Mouse (Mus musculus) liver, embryonic 12.5 days (tissue): ENCODE results near the gene Hmgb2. TPM values are rescaled to one million over a fixed set of nuclear protein-coding genes. Genes with fewer than 3 reads are reported as not detected.
"Not testable (repeated sequence)": the region's sequence is repeated elsewhere in the genome, so short reads cannot be mapped to it uniquely, and the experiment has no call there.

Experiments
- ATAC-seq: fragments of 200-750 bp; cut with Nextera tagmentation; 2 replicates; pipeline ENCODE4 v1.8.0; 2017; ENCODE audit warnings: moderate number of reproducible peaks, mild to moderate bottlenecking, moderate library complexity
- H3K27ac ChIP-seq: fragments of 300-500 bp; sonication (generic); 2 replicates; pipeline ENCODE4 v1.5.1; 2016; ENCODE audit warnings: mild to moderate bottlenecking
- H3K27me3 ChIP-seq: fragments of 300-500 bp; sonication (generic); replicated peaks from 2 replicates; pipeline ENCODE4 v1.6.1; 2016; ENCODE audit warnings: mild to moderate bottlenecking, moderate library complexity
- H3K36me3 ChIP-seq: fragments of 300-500 bp; sonication (generic); 2 replicates; pipeline ENCODE4 v1.6.1; 2016; ENCODE audit warnings: mild to moderate bottlenecking, moderate library complexity
- H3K4me1 ChIP-seq: fragments of 300-500 bp; sonication (generic); 2 replicates; pipeline ENCODE4 v1.6.1; 2016
- H3K4me2 ChIP-seq: fragments of 300-500 bp; sonication (generic); 2 replicates; pipeline ENCODE4 v1.6.1; 2016; ENCODE audit warnings: mild to moderate bottlenecking, moderate library complexity
- H3K4me3 ChIP-seq: fragments of 300-500 bp; sonication (generic); 2 replicates; pipeline ENCODE4 v1.5.1; 2016; ENCODE audit warnings: mild to moderate bottlenecking, moderate library complexity
- H3K9ac ChIP-seq: fragments of 300-500 bp; sonication (generic); 2 replicates; pipeline ENCODE4 v1.6.1; 2016; ENCODE audit warnings: mild to moderate bottlenecking, moderate library complexity
- H3K9me3 ChIP-seq: fragments of 300-500 bp; sonication (generic); replicated peaks from 2 replicates; pipeline ENCODE4 v1.6.1; 2016; ENCODE audit warnings: mild to moderate bottlenecking, moderate library complexity
- WGBS: fragments of 180-500 bp; shearing (Covaris S2); methylation state at CpG from one replicate; pipeline ENCODE4 v1.1.7; 2016; ENCODE audit not compliant: insufficient replicate concordance; 5-methylcytosine and 5-hydroxymethylcytosine counted together
- polyA plus RNA-seq: library from polyadenylated mRNA; unstranded; fragments of >200 nt; fragmentation: Nextera tagmentation; extraction: Ambion mirVana; gene quantifications from 2 replicates; pipeline ENCODE4 v1.2.1, GENCODE M21; 2016

Gene Hmgb2
- polyA plus RNA-seq, 1 experiment from 2014 or later = 380 TPM

DNA sequence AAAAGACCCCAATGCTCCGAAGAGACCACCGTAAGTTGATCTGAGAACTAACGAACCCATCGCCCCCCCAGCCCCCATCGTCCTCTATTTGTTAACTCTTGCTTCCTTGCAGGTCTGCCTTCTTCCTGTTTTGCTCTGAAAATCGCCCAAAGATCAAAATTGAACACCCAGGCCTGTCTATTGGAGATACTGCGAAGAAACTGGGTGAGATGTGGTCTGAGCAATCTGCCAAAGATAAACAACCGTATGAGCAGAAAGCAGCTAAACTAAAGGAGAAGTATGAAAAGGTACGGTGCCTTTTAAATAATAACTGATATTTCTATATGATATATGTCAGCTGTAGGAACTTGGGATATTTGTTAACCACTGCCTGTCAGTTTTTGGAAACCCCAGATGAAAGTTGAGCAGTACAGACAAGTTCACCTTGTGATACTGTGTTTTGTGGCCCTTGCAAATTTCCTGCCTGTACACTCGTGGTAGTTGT is 1.5 kb downstream of the Hmgb2 start:
- H3K9me3 ChIP-seq, ATAC-seq, H3K27me3 ChIP-seq: not testable (repeated sequence)
- 2% methylated on average over 10 of the region's 10 CpGs for WGBS
- H3K4me3 ChIP-seq = peak overlapping the region; percentile 93
- H3K27ac ChIP-seq = peak overlapping the region; percentile 100
- peak overlapping the region; percentile 75 for H3K4me2 ChIP-seq
- peaks cover 51% of the 10 kb centered on the region for H3K36me3 ChIP-seq
- peak overlapping the region; percentile 100 for H3K9ac ChIP-seq
- peaks cover 43% of the 10 kb centered on the region for H3K4me1 ChIP-seq

DNA sequence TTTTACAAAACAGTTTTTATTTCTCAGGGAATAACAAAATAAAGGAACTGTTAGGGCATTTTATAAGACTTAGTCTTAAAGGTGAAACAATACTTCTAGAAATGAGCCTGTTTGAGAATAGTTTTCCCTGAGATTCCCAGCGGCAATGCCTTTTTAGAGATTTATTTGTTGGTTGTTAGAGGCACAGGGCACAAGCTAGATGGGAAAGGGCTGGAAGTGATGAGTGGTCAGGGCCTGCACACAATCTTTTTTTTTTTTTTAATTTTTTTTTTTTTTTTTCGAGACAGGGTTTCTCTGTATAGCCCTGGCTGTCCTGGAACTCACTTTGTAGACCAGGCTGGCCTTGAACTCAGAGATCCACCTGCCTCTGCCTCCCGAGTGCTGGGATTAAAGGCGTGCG is 5.0 kb downstream of the Hmgb2 start:
- H3K27ac ChIP-seq, H3K9me3 ChIP-seq, H3K9ac ChIP-seq, H3K27me3 ChIP-seq, H3K4me3 ChIP-seq, H3K4me2 ChIP-seq, ATAC-seq: not testable (repeated sequence)
- 90% methylated on average over 4 of the region's 5 CpGs for WGBS
- H3K36me3 ChIP-seq = peaks cover 69% of the 10 kb centered on the region
- H3K4me1 ChIP-seq = peaks cover 62% of the 10 kb centered on the region

DNA sequence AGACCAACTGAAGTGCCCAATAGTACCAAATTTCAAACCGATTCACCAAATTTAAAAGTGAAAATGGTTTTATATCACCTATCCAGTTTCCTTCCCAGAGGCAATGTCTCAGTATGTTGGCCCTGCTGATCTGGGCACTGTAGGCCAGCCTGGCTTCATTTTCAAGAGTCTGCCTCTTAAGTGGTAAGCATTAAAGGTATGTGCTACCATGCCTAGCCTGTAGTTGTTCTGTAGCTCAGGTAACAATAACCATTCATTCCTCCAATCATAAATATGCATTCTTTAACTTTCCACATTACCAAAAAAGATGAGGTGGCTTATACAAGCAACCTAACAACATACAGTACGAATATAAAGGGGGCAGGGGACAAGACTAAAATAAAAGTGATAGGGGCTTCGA is 6.0 kb downstream of the Hmgb2 start:
- ATAC-seq = no peak
- H3K9me3 ChIP-seq = no peaks in the 10 kb centered on the region
- H3K27ac ChIP-seq = no peak overlapping the region
- no peaks in the 10 kb centered on the region for H3K27me3 ChIP-seq
- H3K4me3 ChIP-seq = no peak overlapping the region
- peaks cover 64% of the 10 kb centered on the region for H3K4me1 ChIP-seq
- peaks cover 75% of the 10 kb centered on the region for H3K36me3 ChIP-seq
- 86% methylated on average over 3 of the region's 3 CpGs for WGBS
- no peak overlapping the region for H3K9ac ChIP-seq
- no peak overlapping the region for H3K4me2 ChIP-seq

DNA sequence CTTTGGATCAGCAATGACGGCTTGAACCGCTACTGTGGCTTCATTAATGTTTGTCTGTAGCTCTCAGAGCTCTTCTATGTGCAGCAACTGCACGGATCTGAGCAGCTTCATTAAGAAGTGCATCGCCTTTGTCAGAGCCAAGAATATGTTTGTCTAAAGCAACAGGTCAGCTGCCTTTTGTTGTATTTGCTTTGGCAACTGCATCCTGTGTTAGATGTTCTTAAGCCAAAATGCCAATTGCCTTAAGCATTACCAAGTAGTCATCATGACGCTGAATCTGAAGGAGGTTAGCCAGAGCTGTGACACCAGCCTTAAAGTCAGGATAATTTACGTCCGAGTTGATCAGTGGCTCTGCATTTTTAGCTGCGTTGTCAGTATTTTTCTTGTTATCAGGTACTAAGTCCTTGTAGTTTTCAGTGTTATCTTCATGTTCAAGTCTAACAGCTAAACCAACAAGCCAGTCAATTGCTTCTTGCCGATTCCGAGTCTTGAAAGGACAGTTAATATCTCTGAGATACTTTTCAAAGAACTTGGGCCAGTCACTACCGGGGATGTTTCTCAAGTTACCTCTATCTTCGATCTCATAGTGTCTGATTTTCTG is 8.6 kb downstream of the Hmgb2 start:
- WGBS = 38% methylated on average over 12 of the region's 12 CpGs
- Histone ChIP-seq H3K9me3 (no peaks in the 10 kb centered on the region), H3K4me1 (peaks cover 50% of the 10 kb centered on the region), H3K9ac (peak overlapping the region; percentile 57), H3K4me2 (peak overlapping the region; percentile 48), H3K27me3 (no peaks in the 10 kb centered on the region), H3K27ac (peak overlapping the region; percentile 75), H3K36me3 (peaks cover 59% of the 10 kb centered on the region), H3K4me3 (no peak overlapping the region)
- ATAC-seq = peak; percentile 75

DNA sequence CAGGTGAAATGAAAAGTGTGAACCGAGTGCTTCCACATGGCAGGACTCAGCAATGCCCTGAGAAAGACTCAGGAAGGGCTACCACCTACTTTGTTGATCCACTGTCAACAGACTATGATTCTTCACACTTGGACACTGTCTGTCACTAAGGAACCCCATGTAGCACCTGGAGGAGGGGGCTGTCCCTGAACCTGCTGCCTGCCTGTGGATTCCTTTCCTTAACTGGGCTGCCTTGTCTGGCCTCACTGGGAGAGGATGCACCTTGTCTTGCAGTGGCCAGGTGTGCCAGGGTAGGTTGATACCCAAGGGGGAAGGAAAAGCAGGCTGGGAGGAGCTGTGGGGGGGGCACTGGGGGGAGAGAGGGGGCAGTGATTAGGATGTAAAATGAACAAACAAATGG is 16.3 kb downstream of the Hmgb2 start:
- H3K9ac ChIP-seq = no peak overlapping the region
- 82% methylated on average over 1 of the region's 1 CpGs for WGBS

DNA sequence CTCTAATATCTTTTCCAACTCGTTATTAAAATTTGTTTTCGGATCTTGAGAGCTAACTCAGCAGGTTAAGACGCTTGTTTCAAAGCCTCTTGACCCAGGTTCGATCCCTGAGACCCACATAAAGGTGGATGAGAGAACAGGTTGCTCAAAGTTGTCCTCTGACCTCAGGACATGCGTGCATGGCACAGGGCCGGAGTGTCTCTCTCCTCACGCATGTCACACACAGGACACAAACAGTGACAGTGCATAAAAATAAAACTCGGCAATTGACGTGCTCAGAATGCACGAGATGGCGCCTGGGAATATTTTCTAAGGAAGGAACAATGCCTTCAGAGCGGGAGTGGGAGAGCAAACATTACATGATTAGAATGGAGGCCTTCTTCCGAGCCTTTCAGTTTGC is 18.5 kb downstream of the Hmgb2 start:
- 81% methylated on average over 13 of the region's 13 CpGs for WGBS
- H3K4me1 ChIP-seq = peaks cover 5% of the 10 kb centered on the region; the same call in 1 of the 2 replicates
- no peaks in the 10 kb centered on the region for H3K9me3 ChIP-seq
- no peaks in the 10 kb centered on the region for H3K27me3 ChIP-seq
- H3K4me2 ChIP-seq = no peak overlapping the region
- no peak for ATAC-seq
- no peak overlapping the region for H3K27ac ChIP-seq
- no peak overlapping the region for H3K9ac ChIP-seq
- peaks cover 18% of the 10 kb centered on the region for H3K36me3 ChIP-seq
- no peak overlapping the region for H3K4me3 ChIP-seq

More for the DNA sequence above, 16.3 kb downstream of the Hmgb2 start:
- H3K36me3 ChIP-seq = peaks cover 11% of the 10 kb centered on the region; the same call in 1 of the 2 replicates
- no peak overlapping the region for H3K27ac ChIP-seq
- H3K27me3 ChIP-seq = no peaks in the 10 kb centered on the region
- peaks cover 5% of the 10 kb centered on the region; the same call in 1 of the 2 replicates for H3K4me1 ChIP-seq
- H3K4me3 ChIP-seq = no peak overlapping the region
- no peak for ATAC-seq
- H3K4me2 ChIP-seq = no peak overlapping the region
- H3K9me3 ChIP-seq = no peaks in the 10 kb centered on the region

DNA sequence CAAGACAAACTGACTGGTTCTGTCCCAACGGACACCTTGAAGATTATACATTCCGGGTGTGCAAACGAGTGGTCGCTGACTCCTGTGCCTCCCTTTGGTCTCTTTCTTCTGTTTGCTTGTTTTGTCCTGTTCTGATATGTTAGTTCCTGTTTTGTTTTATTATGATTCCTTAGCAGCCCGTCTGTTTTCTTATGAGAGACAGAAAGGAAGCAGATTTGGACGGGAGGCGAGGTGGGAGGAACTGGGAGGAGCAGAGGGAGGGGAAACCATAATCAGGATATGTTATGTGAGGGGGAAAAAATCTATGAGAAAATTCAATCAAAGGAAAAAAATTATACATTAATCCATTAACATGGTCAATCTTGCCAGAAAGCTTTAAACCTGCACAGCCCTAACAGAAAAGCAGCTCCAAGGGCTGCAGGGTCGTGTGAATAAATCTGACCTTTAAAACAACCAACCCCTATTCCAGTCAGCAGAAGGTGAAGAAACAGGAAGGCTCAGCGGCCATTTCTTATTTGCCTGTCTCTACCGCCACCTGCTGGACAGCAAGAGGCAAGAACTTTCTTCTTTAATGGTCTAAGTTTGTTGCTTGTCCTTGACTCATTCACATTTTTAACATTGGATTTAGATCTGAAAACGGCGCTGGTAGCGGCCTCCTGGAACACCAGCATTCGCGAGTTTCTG is 19.1 kb downstream of the Hmgb2 start:
- Histone ChIP-seq H3K27me3 (no peaks in the 10 kb centered on the region), H3K4me2 (peak overlapping the region; percentile 27), H3K27ac (no peak overlapping the region), H3K4me1 (peaks cover 5% of the 10 kb centered on the region; the same call in 1 of the 2 replicates), H3K9me3 (no peaks in the 10 kb centered on the region), H3K4me3 (no peak overlapping the region), H3K9ac (no peak overlapping the region; the same call in 1 of the 2 replicates), H3K36me3 (peaks cover 22% of the 10 kb centered on the region)
- 28% methylated on average over 15 of the region's 15 CpGs for WGBS
- ATAC-seq = no peak

DNA sequence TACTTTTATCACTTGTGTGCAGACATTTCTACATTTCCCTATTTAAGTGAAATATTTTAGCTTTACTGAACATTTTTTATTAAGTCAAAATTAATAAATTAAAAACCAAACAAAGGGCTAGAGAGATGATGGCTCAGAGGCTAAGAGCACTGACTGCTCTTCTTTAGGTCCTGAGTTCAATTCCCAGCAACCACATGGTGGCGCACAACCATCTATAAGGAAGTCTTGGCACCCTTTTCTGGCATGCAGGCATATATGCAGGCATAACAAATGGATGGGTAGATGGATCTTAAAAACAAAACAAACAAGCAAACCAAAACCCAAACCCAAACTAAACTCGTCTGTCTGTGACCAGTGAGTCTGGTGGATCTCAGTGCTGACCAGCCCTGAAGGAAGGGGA is 20.5 kb downstream of the Hmgb2 start:
- Histone ChIP-seq H3K9me3 (no peaks in the 10 kb centered on the region), H3K9ac (no peak overlapping the region), H3K4me3 (no peak overlapping the region), H3K27me3 (no peaks in the 10 kb centered on the region), H3K36me3 (peaks cover 30% of the 10 kb centered on the region), H3K4me2 (no peak overlapping the region), H3K27ac (no peak overlapping the region), H3K4me1 (peaks cover 5% of the 10 kb centered on the region; the same call in 1 of the 2 replicates)
- WGBS = 51% methylated on average over 2 of the region's 2 CpGs
- no peak for ATAC-seq

DNA sequence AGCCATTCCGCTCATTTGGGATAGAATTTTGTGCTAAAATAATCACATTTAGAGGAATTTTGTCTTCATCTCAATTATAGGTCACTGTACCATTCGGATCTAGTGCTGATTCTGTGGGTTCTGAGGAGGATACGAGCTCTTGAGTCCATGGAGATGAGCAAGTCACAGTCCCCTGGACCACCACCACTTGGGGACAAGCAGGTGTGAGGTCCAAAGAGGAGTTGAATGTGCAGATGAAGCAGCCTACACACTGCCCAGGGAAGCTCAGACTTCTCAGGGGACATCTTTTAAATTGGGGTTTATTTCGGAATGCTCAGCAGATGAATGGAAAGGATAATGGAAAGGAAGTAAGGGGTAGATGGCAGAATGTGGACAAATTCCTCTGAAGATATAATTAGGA is 21.4 kb downstream of the Hmgb2 start:
- no peaks in the 10 kb centered on the region for H3K9me3 ChIP-seq
- H3K9ac ChIP-seq = no peak overlapping the region
- H3K36me3 ChIP-seq = peaks cover 28% of the 10 kb centered on the region
- 79% methylated on average over 4 of the region's 4 CpGs for WGBS
- H3K4me3 ChIP-seq = no peak overlapping the region
- no peak overlapping the region for H3K4me2 ChIP-seq
- H3K27ac ChIP-seq = no peak overlapping the region
- H3K4me1 ChIP-seq = peaks cover 5% of the 10 kb centered on the region; the same call in 1 of the 2 replicates
- no peaks in the 10 kb centered on the region for H3K27me3 ChIP-seq
- no peak for ATAC-seq

DNA sequence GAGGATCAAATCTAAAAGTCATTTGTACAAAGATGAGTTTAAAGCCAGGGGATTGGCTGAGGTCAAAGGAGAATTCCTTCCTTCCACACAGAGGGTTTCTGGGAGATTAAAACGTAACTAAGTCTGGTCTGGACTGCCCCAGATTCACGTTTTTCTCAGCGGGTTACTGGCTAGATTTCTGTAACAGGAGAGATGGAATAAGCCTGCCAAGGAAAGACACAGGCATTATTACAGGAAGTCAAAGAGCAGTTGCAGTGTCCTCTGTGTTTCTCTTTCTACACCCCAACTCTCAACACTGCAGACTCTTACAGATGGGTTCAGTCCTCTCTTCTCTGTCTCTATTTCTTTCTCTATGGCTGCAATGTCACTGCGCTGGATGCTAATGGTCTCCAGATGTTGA is 22.8 kb downstream of the Hmgb2 start:
- WGBS = 61% methylated on average over 4 of the region's 4 CpGs
- Histone ChIP-seq H3K27ac (no peak overlapping the region), H3K9ac (no peak overlapping the region), H3K4me1 (peaks cover 5% of the 10 kb centered on the region; the same call in 1 of the 2 replicates), H3K9me3 (no peaks in the 10 kb centered on the region), H3K4me3 (no peak overlapping the region), H3K4me2 (no peak overlapping the region), H3K36me3 (peaks cover 28% of the 10 kb centered on the region), H3K27me3 (no peaks in the 10 kb centered on the region)
- no peak for ATAC-seq

DNA sequence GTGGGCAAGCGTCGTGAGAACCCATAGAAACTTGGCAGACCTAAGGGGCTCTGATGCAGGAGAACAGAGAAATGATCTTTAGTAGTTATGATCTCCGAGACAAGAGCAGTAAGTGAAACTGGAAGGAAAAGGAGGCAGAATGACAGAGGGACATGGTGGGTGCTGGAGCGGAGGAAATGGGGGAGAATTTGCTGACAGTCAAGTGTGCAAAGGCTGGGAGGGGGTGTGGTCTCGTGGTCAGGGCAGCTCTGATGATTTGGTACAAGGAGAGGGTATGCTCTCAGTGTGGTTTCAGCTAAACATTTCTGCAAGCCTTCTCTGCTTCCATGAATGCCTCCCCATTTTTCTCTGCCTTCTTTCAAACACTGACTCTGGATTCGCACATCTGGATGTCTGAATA is 24.5 kb downstream of the Hmgb2 start:
- H3K4me2 ChIP-seq = no peak overlapping the region
- H3K4me3 ChIP-seq = no peak overlapping the region
- no peak overlapping the region for H3K9ac ChIP-seq
- H3K27me3 ChIP-seq = no peaks in the 10 kb centered on the region
- H3K9me3 ChIP-seq = no peaks in the 10 kb centered on the region
- H3K4me1 ChIP-seq = no peaks in the 10 kb centered on the region
- peaks cover 28% of the 10 kb centered on the region for H3K36me3 ChIP-seq
- ATAC-seq = no peak
- WGBS = 81% methylated on average over 6 of the region's 6 CpGs
- no peak overlapping the region for H3K27ac ChIP-seq

DNA sequence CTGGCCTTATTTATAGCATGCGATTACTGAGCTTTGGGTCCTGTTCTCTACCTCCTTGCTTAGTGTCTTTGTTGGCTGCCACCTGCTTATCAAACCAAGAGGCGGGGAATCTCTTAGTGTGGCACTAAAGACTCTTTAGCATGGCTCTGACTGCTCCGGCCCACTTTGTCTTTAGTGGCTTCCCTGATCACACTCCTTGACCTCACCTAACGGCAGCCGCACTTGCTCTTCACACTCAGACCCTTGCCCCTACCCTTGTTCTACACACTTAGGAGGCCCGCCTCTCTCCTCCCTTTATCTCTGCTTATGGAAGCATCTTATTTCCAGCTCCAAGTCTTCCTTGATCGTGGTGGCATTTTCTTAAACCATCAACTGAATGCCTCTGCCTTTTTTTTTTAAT is 26.9 kb downstream of the Hmgb2 start:
- ATAC-seq = no peak
- H3K9me3 ChIP-seq = no peaks in the 10 kb centered on the region
- no peaks in the 10 kb centered on the region for H3K4me1 ChIP-seq
- no peak overlapping the region for H3K4me2 ChIP-seq
- 75% methylated on average over 7 of the region's 7 CpGs for WGBS
- H3K27ac ChIP-seq = no peak overlapping the region
- H3K9ac ChIP-seq = no peak overlapping the region
- H3K27me3 ChIP-seq = no peaks in the 10 kb centered on the region
- H3K4me3 ChIP-seq = no peak overlapping the region
- H3K36me3 ChIP-seq = peaks cover 23% of the 10 kb centered on the region
